Mouse (Mus musculus): Measurements from ENCODE around the gene Pbp2. TPM values are rescaled to one million over a fixed set of nuclear protein-coding genes. Genes with fewer than 3 reads are reported as not detected.
A peak's percentile ranks its signal among the peaks of the same experiment; 100 is the strongest.

Pbp2 gene
- polyA plus RNA-seq, 1 experiment from 2014 or later, result not detected

DNA sequence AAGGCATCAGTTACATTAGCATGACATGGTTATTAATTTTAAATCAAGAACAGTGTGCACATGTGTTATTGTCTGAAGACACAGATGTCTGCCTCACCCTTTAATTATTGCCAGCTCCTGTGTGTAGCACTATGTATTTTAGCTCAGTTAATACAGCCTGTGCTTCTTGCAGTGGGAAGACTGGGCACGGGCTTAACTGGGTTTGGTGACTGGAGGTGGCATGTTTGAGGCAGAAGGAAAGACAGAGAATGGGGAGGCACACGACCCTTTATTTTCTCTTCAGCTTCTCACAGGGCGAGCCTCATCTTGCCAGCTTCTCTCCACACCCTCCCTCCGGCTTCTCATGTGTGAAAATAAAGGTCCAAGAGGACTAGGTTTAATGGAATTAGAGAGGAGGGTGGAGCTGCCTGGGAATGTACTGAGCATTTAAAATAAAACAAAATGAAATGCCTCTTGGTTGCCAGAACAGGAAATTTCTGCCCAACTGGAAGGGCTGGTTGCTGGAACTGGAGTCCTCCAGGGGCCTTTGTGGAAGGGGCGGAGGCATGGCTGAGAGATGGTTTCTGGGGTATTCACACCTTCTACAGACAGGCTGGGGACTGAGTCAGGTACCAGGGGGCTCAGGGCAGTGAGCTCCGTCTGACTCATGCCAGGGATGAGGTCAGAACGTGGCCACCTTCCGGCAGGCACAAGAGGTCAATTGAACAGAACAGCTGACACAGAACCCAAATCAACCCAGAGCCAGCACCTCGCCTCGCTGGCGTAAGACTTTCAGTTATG lies 14.9 kb downstream of the Pbp2 start:
- WGBS, result 80% methylated on average over 11 of the region's 11 CpGs
- Histone ChIP-seq H3K4me3 (replicated peaks; ENCODE audit: low read depth, low read length) (no peak overlapping the region), H3K27ac (replicated peaks; ENCODE audit: low read depth, low read length) (no peak overlapping the region), H3K9me3 (ENCODE audit: control insufficient read depth, low read length) (no peaks in the 10 kb centered on the region), H3K9ac (replicated peaks; ENCODE audit: low read length) (no peak overlapping the region), H3K36me3 (ENCODE audit: control insufficient read depth, insufficient read depth, low read length) (no peaks in the 10 kb centered on the region), H3K4me1 (ENCODE audit: control insufficient read depth, insufficient read depth, low read length) (no peaks in the 10 kb centered on the region), H3K4me2 (ENCODE audit: low read length) (no peak overlapping the region), H3K27me3 (ENCODE audit: control insufficient read depth, insufficient read depth, low read length) (no peaks in the 10 kb centered on the region)
- ATAC-seq (ENCODE audit: low FRiP score, low TSS enrichment) (no peak), DNase-seq (no peak)

DNA sequence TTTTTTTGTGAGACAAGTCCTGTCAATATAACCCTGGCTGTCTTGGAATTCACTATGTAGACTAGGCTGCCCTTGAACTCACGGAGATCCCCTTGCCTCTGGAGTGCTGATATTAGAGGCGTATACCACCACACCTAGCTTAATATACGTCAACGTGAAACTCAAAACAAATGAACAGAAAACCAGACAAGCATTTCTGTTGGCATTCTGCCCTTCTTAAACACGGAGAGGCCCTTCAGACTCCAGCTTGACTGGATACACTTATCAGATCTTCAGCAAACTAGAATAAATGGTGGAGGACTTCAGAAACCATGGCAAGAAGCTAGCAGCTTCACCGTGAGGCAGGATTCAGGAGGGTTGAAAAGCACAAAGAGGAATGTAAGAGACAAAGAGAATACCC lies 16.1 kb downstream of the Pbp2 start:
- WGBS, result 89% methylated on average over 6 of the region's 6 CpGs
- H3K4me2 ChIP-seq (ENCODE audit: low read length), result no peak overlapping the region
- H3K36me3 ChIP-seq (ENCODE audit: control insufficient read depth, insufficient read depth, low read length), result no peaks in the 10 kb centered on the region
- H3K4me3 ChIP-seq (replicated peaks; ENCODE audit: low read depth, low read length), result no peak overlapping the region
- no peaks in the 10 kb centered on the region for H3K27me3 ChIP-seq (ENCODE audit: control insufficient read depth, insufficient read depth, low read length)
- no peaks in the 10 kb centered on the region for H3K9me3 ChIP-seq (ENCODE audit: control insufficient read depth, low read length)
- no peak for ATAC-seq (ENCODE audit: low FRiP score, low TSS enrichment)
- H3K9ac ChIP-seq (replicated peaks; ENCODE audit: low read length), result no peak overlapping the region
- no peaks in the 10 kb centered on the region for H3K4me1 ChIP-seq (ENCODE audit: control insufficient read depth, insufficient read depth, low read length)
- no peak for DNase-seq
- H3K27ac ChIP-seq (replicated peaks; ENCODE audit: low read depth, low read length), result no peak overlapping the region

DNA sequence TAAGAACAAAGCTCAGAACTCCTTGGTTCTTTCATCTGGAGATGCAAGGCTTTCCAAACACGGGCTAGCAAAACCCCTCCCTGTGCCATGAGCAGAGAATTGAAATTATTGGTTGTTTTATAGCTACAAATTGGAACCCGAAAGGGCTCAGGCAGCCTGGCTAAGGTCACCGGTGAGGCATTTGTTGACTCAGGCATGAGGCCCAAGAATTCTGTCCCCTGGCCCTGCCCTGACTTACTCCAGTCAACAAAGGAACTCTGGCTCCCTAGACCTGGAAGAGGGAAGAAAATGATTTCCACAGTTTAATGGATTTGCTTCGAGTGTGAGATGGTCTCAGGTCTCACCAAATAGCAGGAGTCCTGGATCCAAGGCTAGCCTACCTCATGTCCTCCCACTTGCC lies 17.8 kb downstream of the Pbp2 start:
- WGBS, result 72% methylated on average over 4 of the region's 4 CpGs
- no peak overlapping the region for H3K4me3 ChIP-seq (replicated peaks; ENCODE audit: low read depth, low read length)
- no peaks in the 10 kb centered on the region for H3K4me1 ChIP-seq (ENCODE audit: control insufficient read depth, insufficient read depth, low read length)
- H3K4me2 ChIP-seq (ENCODE audit: low read length), result no peak overlapping the region
- ATAC-seq (ENCODE audit: low FRiP score, low TSS enrichment) (no peak), DNase-seq (no peak)
- H3K27me3 ChIP-seq (ENCODE audit: control insufficient read depth, insufficient read depth, low read length), result no peaks in the 10 kb centered on the region
- no peak overlapping the region for H3K9ac ChIP-seq (replicated peaks; ENCODE audit: low read length)
- no peaks in the 10 kb centered on the region for H3K36me3 ChIP-seq (ENCODE audit: control insufficient read depth, insufficient read depth, low read length)
- no peak overlapping the region for H3K27ac ChIP-seq (replicated peaks; ENCODE audit: low read depth, low read length)
- H3K9me3 ChIP-seq (ENCODE audit: control insufficient read depth, low read length), result no peaks in the 10 kb centered on the region

DNA sequence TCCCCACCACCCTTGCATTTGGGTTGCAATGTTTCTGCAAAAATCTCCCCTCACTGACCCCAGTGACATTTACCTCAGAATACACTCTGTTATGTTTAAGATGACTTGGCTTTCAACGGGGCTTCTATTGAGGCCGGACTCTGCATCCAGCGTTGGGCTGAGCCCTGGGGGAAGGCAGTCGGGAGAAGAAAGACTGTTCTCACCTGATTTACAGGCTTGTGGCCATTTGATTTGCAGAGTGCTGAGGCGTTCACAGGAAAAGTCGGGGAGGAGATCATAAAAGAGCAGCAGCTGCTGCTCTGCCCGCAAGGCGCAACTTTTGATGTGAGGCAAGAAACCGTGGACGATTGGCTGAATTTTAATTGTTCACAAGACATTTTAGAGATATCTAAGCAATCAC lies 30.3 kb downstream of the Pbp2 start:
- Histone ChIP-seq H3K4me2 (ENCODE audit: low read length) (no peak overlapping the region), H3K4me3 (replicated peaks; ENCODE audit: low read depth, low read length) (no peak overlapping the region)
- no peak for ATAC-seq (ENCODE audit: low FRiP score, low TSS enrichment)

DNA sequence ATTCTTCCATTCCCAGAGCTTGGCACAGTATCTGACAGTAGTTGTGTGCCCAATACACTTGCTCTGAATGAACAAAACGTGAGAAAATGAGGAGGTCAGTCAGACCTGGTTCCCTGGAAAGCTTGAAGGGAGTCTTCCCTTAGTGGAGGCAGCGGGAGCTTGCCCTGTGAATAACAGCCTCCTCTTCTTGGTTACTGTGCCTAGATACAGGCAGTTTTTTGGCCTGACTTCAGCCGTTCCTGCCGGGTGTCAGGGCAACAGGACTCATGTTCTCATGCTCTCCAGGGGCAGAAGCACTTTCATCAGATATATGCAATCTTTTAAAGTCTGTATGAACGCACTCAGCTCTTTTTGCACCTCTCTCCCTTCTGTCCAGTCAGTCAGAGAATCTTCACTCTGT lies 30.9 kb downstream of the Pbp2 start:
- 63% methylated on average over 5 of the region's 5 CpGs for WGBS
- no peak overlapping the region for H3K9ac ChIP-seq (replicated peaks; ENCODE audit: low read length)
- ATAC-seq (ENCODE audit: low FRiP score, low TSS enrichment) (no peak), DNase-seq (peak; percentile 46)
- H3K4me3 ChIP-seq (replicated peaks; ENCODE audit: low read depth, low read length), result no peak overlapping the region
- H3K4me1 ChIP-seq (ENCODE audit: control insufficient read depth, insufficient read depth, low read length), result 0 out of 2 replicates have a peak, but pooled peaks cover 3% of the 10 kb centered on the region
- H3K36me3 ChIP-seq (ENCODE audit: control insufficient read depth, insufficient read depth, low read length), result no peaks in the 10 kb centered on the region
- H3K27me3 ChIP-seq (ENCODE audit: control insufficient read depth, insufficient read depth, low read length), result no peaks in the 10 kb centered on the region
- H3K4me2 ChIP-seq (ENCODE audit: low read length), result no peak overlapping the region
- 0 out of 2 replicates have a peak overlapping the region, but pooled peaks have one; percentile 20 for H3K27ac ChIP-seq (replicated peaks; ENCODE audit: low read depth, low read length)
- no peaks in the 10 kb centered on the region for H3K9me3 ChIP-seq (ENCODE audit: control insufficient read depth, low read length)

More for the DNA sequence above, 30.3 kb downstream of the Pbp2 start:
- H3K9me3 ChIP-seq (ENCODE audit: control insufficient read depth, low read length), result no peaks in the 10 kb centered on the region
- 0 out of 2 replicates have a peak, but pooled peaks cover 3% of the 10 kb centered on the region for H3K4me1 ChIP-seq (ENCODE audit: control insufficient read depth, insufficient read depth, low read length)
- H3K9ac ChIP-seq (replicated peaks; ENCODE audit: low read length), result no peak overlapping the region
- DNase-seq, result peak; percentile 37
- no peaks in the 10 kb centered on the region for H3K27me3 ChIP-seq (ENCODE audit: control insufficient read depth, insufficient read depth, low read length)
- H3K27ac ChIP-seq (replicated peaks; ENCODE audit: low read depth, low read length), result 0 out of 2 replicates have a peak overlapping the region, but pooled peaks have one; percentile 20
- 44% methylated on average over 10 of the region's 10 CpGs for WGBS
- H3K36me3 ChIP-seq (ENCODE audit: control insufficient read depth, insufficient read depth, low read length), result no peaks in the 10 kb centered on the region

DNA sequence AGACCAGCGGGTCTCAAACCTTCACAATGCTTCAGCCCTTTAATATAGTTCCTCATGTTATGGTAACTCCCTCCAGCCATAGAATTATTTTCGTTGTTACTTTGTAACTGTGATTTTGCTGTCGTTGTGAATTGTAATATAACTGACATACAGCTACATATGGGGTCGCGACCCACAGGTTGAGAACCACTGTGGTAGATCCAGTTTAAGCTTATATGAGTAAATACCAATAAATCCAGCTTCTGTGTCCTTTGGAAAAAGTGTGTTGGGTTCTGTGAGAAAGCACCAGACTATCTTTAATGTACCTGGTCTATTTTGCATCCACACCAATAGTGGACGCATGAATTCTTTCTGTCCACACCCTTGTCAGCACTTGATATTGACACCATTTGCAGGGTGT lies 31.9 kb downstream of the Pbp2 start:
- no peak for DNase-seq
- Histone ChIP-seq H3K27me3 (ENCODE audit: control insufficient read depth, insufficient read depth, low read length) (no peaks in the 10 kb centered on the region), H3K9ac (replicated peaks; ENCODE audit: low read length) (no peak overlapping the region), H3K4me1 (ENCODE audit: control insufficient read depth, insufficient read depth, low read length) (0 out of 2 replicates have a peak, but pooled peaks cover 3% of the 10 kb centered on the region), H3K27ac (replicated peaks; ENCODE audit: low read depth, low read length) (no peak overlapping the region), H3K9me3 (ENCODE audit: control insufficient read depth, low read length) (no peaks in the 10 kb centered on the region), H3K4me3 (replicated peaks; ENCODE audit: low read depth, low read length) (no peak overlapping the region), H3K4me2 (ENCODE audit: low read length) (no peak overlapping the region), H3K36me3 (ENCODE audit: control insufficient read depth, insufficient read depth, low read length) (no peaks in the 10 kb centered on the region)
- ATAC-seq (ENCODE audit: low FRiP score, low TSS enrichment), result no peak
- 93% methylated on average over 6 of the region's 6 CpGs for WGBS

DNA sequence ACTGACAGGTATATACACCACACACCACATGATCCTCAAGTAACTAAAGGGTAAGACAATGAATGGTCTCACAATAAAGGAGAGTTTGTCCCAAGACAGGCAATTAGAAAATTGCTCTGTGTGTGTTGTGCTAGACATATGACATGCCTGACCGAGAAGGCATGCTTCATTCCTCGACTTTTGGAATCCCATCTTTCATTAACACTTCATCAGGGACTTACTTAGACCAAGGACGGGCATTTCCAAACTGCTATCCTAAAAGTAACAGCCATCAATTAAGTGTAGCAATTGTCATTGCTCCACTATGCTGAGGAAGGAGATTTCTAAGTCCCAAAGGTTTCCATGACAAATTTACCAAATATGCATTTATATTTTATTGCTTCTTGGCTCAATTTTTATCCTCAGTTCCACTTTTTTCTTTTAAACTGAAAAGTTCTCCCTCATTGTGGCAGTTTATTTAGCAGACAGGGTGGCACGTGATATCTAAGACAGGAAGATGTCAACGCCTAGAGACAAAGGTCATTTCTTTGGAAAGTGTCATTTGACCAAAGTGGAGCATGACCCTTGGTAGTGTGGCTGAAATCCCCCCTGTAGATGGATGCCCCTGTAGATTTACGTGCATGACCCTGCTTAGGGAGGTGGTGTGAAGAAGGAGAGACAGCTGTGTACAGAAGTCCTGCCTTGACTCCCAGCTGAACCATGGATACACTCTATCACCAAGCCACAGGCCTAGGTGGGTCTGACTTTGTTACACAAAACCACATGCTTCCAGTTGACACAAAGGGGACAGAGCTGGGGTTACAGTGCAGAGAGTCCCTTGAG lies 33.5 kb downstream of the Pbp2 start:
- H3K9me3 ChIP-seq (ENCODE audit: control insufficient read depth, low read length), result no peaks in the 10 kb centered on the region
- ATAC-seq (ENCODE audit: low FRiP score, low TSS enrichment) (no peak), DNase-seq (no peak)
- H3K4me3 ChIP-seq (replicated peaks; ENCODE audit: low read depth, low read length), result no peak overlapping the region
- no peaks in the 10 kb centered on the region for H3K36me3 ChIP-seq (ENCODE audit: control insufficient read depth, insufficient read depth, low read length)
- no peaks in the 10 kb centered on the region for H3K27me3 ChIP-seq (ENCODE audit: control insufficient read depth, insufficient read depth, low read length)
- WGBS, result 81% methylated on average over 6 of the region's 6 CpGs
- 0 out of 2 replicates have a peak, but pooled peaks cover 3% of the 10 kb centered on the region for H3K4me1 ChIP-seq (ENCODE audit: control insufficient read depth, insufficient read depth, low read length)
- H3K9ac ChIP-seq (replicated peaks; ENCODE audit: low read length), result no peak overlapping the region
- no peak overlapping the region for H3K4me2 ChIP-seq (ENCODE audit: low read length)
- no peak overlapping the region for H3K27ac ChIP-seq (replicated peaks; ENCODE audit: low read depth, low read length)

DNA sequence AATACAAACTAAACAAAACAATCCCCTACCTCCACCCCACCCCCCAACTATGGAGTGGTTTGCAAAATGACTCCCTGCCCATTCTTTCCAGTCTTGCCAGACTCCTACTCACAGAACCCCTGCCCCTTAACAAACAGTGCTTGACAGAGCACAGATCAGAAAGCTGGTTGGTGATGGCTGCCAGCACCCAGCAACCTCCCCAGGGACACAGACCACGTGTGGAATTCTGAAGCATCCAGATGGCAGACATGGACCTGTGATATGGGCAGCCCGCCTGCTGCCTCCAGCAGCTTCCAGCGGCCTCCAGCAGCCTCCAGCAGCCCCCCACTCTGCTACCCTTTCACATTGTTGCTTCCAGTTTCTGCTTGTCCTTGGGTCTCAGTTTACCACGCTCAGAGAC lies 35.0 kb downstream of the Pbp2 start:
- 83% methylated on average over 4 of the region's 4 CpGs for WGBS
- no peak for ATAC-seq (ENCODE audit: low FRiP score, low TSS enrichment)
- H3K27ac ChIP-seq (replicated peaks; ENCODE audit: low read depth, low read length), result no peak overlapping the region

More for the DNA sequence above, 35.0 kb downstream of the Pbp2 start:
- DNase-seq, result peak; percentile 32
- H3K9ac ChIP-seq (replicated peaks; ENCODE audit: low read length), result no peak overlapping the region
- H3K36me3 ChIP-seq (ENCODE audit: control insufficient read depth, insufficient read depth, low read length), result no peaks in the 10 kb centered on the region
- no peaks in the 10 kb centered on the region for H3K9me3 ChIP-seq (ENCODE audit: control insufficient read depth, low read length)
- no peak overlapping the region for H3K4me3 ChIP-seq (replicated peaks; ENCODE audit: low read depth, low read length)
- H3K27me3 ChIP-seq (ENCODE audit: control insufficient read depth, insufficient read depth, low read length), result no peaks in the 10 kb centered on the region
- H3K4me2 ChIP-seq (ENCODE audit: low read length), result no peak overlapping the region
- 0 out of 2 replicates have a peak, but pooled peaks cover 3% of the 10 kb centered on the region for H3K4me1 ChIP-seq (ENCODE audit: control insufficient read depth, insufficient read depth, low read length)

Data from midbrain, embryonic 14.5 days (tissue).